12 mouse cellular contexts compared by ENCODE assay signal in the genomic region with DNA sequence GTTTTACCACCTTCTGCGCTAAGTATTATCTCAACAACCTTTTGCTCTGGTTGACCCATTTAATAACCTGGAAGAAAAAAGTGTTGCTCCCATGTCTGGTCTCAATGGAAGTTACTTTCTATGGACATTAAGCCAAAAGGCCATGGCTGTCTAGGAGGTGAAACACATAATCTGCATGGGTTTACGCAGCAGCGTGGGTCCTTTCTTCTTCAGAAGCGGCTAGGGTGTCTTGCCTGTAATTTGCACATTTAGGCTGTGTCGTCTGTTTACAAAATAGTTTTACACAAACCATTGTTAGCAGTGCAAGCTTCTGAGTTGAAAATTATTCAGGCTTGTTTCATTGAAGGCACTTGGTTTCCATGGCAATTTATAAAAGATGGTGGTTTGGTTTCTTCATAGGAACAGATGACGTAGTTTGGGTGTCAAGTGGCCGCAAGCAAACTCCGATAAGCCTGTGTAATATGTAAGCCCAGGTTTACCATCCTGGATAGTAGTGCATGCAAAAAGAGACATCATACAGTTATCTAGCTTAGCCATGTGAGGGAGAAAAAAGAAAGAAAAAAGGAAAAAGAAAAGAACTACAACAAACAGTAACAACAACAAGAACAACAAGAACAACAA.
DNase-seq lines count a peak whose midpoint lies in the region; ATAC-seq lines count a peak whose summit lies in the region.
"Had no signal": no experiment of that assay in that cellular context is flagged by ENCODE, and none has a peak within 500 bp of the region (broad histone marks: within the 10 kb centered on the region; RNA-seq: fewer than 3 reads in every experiment).

No protein-coding gene starts in this region.

- peak; percentile 82 for ATAC-seq in hindbrain, embryonic 12.5 days (ENCODE audit: low FRiP score)
- ATAC-seq in midbrain, embryonic 16.5 days: peak; percentile 68

- 0 out of 2 replicates have a peak, but pooled peaks cover 2% of the 10 kb centered on the region for H3K4me1 ChIP-seq in hindbrain, embryonic 12.5 days
- peaks cover 4% of the 10 kb centered on the region; the same call in 1 of the 2 replicates for H3K4me1 ChIP-seq in midbrain, embryonic 16.5 days (ENCODE audit: control insufficient read depth, insufficient read depth, low read length)
- H3K4me1 ChIP-seq: limb, embryonic 10.5 days; liver, embryonic 15.5 days had no signal

- H3K4me2 ChIP-seq in hindbrain, embryonic 12.5 days (replicated peaks): peak overlapping the region; percentile 32
- peak overlapping the region; percentile 19; the same call in 1 of the 2 replicates for H3K4me2 ChIP-seq in midbrain, embryonic 16.5 days (ENCODE audit: low read length)
- H3K4me2 ChIP-seq: liver, embryonic 15.5 days had no signal

- no peaks in the 10 kb centered on the region for H3K9me3 ChIP-seq in hindbrain, embryonic 12.5 days (replicated peaks)
- H3K9me3 ChIP-seq in midbrain, embryonic 16.5 days (replicated peaks; ENCODE audit: control insufficient read depth, low read length, poor library complexity, severe bottlenecking): no peaks in the 10 kb centered on the region
- H3K9me3 ChIP-seq: limb, embryonic 10.5 days; liver, embryonic 15.5 days had no signal

- peak; percentile 11 for DNase-seq in brain, adult 2 months (ENCODE audit: low read depth, low spot score)
- DNase-seq in embryo, embryonic 9.5 days (ENCODE audit: extremely low spot score): peak; percentile 6
- no peak for DNase-seq in c-Kit-positive CD71-positive TER-119-positive erythroid progenitor cells, embryonic 14.5 days (ENCODE audit: low spot score)
- DNase-seq in right cerebral cortex, adult 2 months (ENCODE audit: low spot score in 2 of 2): no peak
- DNase-seq in right cerebral cortex, postnatal 14 days: no peak
- DNase-seq: cerebellum, postnatal 36 days; kidney, adult 8-10 months had no signal

- H3K27ac ChIP-seq in hindbrain, embryonic 12.5 days: peak overlapping the region; percentile 57
- H3K27ac ChIP-seq in midbrain, embryonic 16.5 days (ENCODE audit: low read length): peak overlapping the region; percentile 41
- H3K27ac ChIP-seq: limb, embryonic 10.5 days; liver, embryonic 15.5 days; macrophage had no signal

- no peak overlapping the region for H3K4me3 ChIP-seq in hindbrain, embryonic 12.5 days
- no peak overlapping the region for H3K4me3 ChIP-seq in midbrain, embryonic 16.5 days (ENCODE audit: low read depth, low read length)
- H3K4me3 ChIP-seq: limb, embryonic 10.5 days; liver, embryonic 15.5 days had no signal

- H3K27me3 ChIP-seq in hindbrain, embryonic 12.5 days: no peaks in the 10 kb centered on the region
- H3K27me3 ChIP-seq in midbrain, embryonic 16.5 days (ENCODE audit: control insufficient read depth, insufficient read depth, low read depth, low read length): no peaks in the 10 kb centered on the region
- H3K27me3 ChIP-seq: liver, embryonic 15.5 days had no signal

- 47% methylated on average over 8 of the region's 8 CpGs for WGBS in hindbrain, embryonic 12.5 days
- 36% methylated on average over 8 of the region's 8 CpGs for WGBS in midbrain, embryonic 16.5 days

- H3K36me3 ChIP-seq in hindbrain, embryonic 12.5 days: no peaks in the 10 kb centered on the region
- H3K36me3 ChIP-seq in midbrain, embryonic 16.5 days (ENCODE audit: control insufficient read depth, insufficient read depth, low read length): no peaks in the 10 kb centered on the region
- H3K36me3 ChIP-seq: limb, embryonic 10.5 days; liver, embryonic 15.5 days had no signal

- no peak overlapping the region for H3K9ac ChIP-seq in hindbrain, embryonic 12.5 days
- H3K9ac ChIP-seq in midbrain, embryonic 16.5 days (ENCODE audit: low read depth, low read length): no peak overlapping the region
- H3K9ac ChIP-seq: liver, embryonic 15.5 days had no signal

Comparison
In these comparisons a context has a peak if more than half of its experiments do, and no peak if none do; other contexts are left out.
1. DNase-seq: peak in brain, adult 2 months (single experiment) and embryo, embryonic 9.5 days (single experiment); none in c-Kit-positive CD71-positive TER-119-positive erythroid progenitor cells, embryonic 14.5 days (single experiment), right cerebral cortex, adult 2 months (0 of 2) and right cerebral cortex, postnatal 14 days (single experiment).